Mouse (Mus musculus): ENCODE data around the gene Apeh. TPM values are rescaled to one million over a fixed set of nuclear protein-coding genes. Genes with fewer than 3 reads are reported as not detected.
A peak's percentile ranks its signal among the peaks of the same experiment; 100 is the strongest.

Gene Apeh
- polyA plus RNA-seq, 1 experiment from 2014 or later: 68.3 TPM

GRCm38 (mm10) chr9:108067900-108068299, 26.5 kb downstream of the Apeh start:
- Histone ChIP-seq H3K4me3 (no peak overlapping the region), H3K4me1 (0 out of 2 replicates have a peak, but pooled peaks cover 4% of the 10 kb centered on the region), H3K27ac (replicated peaks) (0 out of 2 replicates have a peak overlapping the region, but pooled peaks have one; percentile 25), H3K9me3 (no peaks in the 10 kb centered on the region), H3K36me3 (replicated peaks) (peaks cover 76% of the 10 kb centered on the region), H3K27me3 (replicated peaks; ENCODE audit: low read depth, poor library complexity, severe bottlenecking) (no peaks in the 10 kb centered on the region)
- DNase-seq (ENCODE audit: low spot score): peak; percentile 83
- 18% methylated on average over 8 of the region's 8 CpGs for WGBS

DNA sequence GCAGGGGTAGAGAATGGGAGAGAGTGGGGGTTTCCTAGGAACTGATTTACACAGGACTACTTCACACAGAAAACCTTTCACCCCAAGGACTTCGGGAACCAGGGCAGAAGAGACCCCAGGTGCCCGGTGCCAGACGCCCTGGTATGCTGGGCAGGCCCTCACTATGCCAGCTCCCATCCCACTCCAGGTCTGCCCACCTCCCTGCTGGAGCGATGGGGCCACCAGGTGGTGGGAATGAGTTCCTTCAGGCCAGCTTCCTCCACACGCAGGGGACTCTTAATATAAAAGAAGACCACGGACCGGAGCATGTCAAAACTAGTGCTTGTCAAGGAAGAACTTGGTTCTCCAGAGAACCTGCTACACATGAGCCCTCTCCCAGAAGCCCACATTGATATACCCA, 27.2 kb downstream of the Apeh start:
- no peaks in the 10 kb centered on the region for H3K27me3 ChIP-seq (replicated peaks; ENCODE audit: low read depth, poor library complexity, severe bottlenecking)
- 81% methylated on average over 7 of the region's 7 CpGs for WGBS
- H3K27ac ChIP-seq (replicated peaks): no peak overlapping the region
- H3K9me3 ChIP-seq: no peaks in the 10 kb centered on the region
- no peak for DNase-seq (ENCODE audit: low spot score)
- H3K4me1 ChIP-seq: no peaks in the 10 kb centered on the region
- H3K36me3 ChIP-seq (replicated peaks): peaks cover 78% of the 10 kb centered on the region
- no peak overlapping the region for H3K4me3 ChIP-seq

DNA sequence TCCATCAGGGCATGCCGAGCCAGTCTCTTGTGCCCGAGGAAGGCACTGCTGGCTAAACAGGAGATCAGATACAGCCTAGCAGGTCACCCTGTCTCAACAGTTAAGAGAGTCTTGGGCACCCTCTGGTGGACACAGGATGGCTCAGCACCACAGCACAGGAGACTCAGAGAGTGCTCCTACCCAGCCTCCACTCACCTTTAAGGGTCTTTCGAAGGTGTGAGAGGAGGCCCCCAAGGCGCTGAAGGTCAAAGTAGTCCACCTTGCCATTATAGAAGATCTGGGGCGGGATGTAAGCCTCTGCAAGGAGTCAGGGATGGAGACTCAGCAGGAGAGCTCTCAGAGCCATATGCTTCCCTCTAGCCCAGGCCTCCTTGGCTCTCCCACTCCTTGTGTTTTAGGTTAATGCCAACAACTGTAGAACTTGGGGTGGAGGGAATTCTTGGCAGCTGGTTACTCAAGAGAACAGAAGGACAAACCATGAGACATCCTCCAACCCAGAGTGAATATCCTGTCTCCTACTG, 28.9 kb downstream of the Apeh start:
- Histone ChIP-seq H3K27me3 (replicated peaks; ENCODE audit: low read depth, poor library complexity, severe bottlenecking) (no peaks in the 10 kb centered on the region), H3K4me3 (no peak overlapping the region), H3K4me1 (no peaks in the 10 kb centered on the region), H3K36me3 (replicated peaks) (peaks cover 81% of the 10 kb centered on the region), H3K9me3 (no peaks in the 10 kb centered on the region), H3K27ac (replicated peaks) (no peak overlapping the region)
- peak; percentile 52 for DNase-seq (ENCODE audit: low spot score)
- WGBS: 53% methylated on average over 5 of the region's 5 CpGs

- DNase-seq (ENCODE audit: low spot score): no peak
- Histone ChIP-seq H3K36me3 (replicated peaks) (peaks cover 80% of the 10 kb centered on the region), H3K27me3 (replicated peaks; ENCODE audit: low read depth, poor library complexity, severe bottlenecking) (no peaks in the 10 kb centered on the region), H3K4me1 (no peaks in the 10 kb centered on the region), H3K27ac (replicated peaks) (no peak overlapping the region), H3K4me3 (no peak overlapping the region), H3K9me3 (no peaks in the 10 kb centered on the region)
- WGBS: 89% methylated on average over 12 of the region's 12 CpGs
These were observed 31.0 kb downstream of the Apeh start for GRCm38 (mm10) chr9:108063361-108063760.

DNA sequence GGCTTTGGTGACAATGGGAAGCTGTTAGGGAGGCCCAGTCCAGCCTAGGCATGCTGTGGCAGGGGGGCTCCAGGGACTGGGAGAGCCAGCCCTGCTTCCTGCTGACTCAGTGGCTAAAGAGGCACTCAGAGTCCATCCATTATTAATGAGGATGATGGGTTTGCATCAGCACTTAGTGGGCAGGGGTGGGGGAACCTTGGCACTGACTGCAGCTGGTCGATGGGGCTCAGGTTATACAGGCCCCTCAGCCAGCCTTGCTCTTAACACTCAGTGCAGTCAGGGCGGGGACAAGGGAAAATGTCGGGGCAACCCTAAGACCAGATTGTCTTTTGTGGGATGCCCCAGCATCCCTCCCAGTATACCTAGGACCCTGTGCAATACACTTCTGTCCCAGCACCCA, 32.3 kb downstream of the Apeh start:
- DNase-seq (ENCODE audit: low spot score): no peak
- WGBS: 91% methylated on average over 3 of the region's 3 CpGs
- Histone ChIP-seq H3K36me3 (replicated peaks) (peaks cover 88% of the 10 kb centered on the region), H3K27ac (replicated peaks) (no peak overlapping the region), H3K4me1 (no peaks in the 10 kb centered on the region), H3K9me3 (no peaks in the 10 kb centered on the region), H3K27me3 (replicated peaks; ENCODE audit: low read depth, poor library complexity, severe bottlenecking) (no peaks in the 10 kb centered on the region), H3K4me3 (no peak overlapping the region)

- no peaks in the 10 kb centered on the region for H3K9me3 ChIP-seq
- no peak overlapping the region for H3K27ac ChIP-seq (replicated peaks)
- peaks cover 94% of the 10 kb centered on the region for H3K36me3 ChIP-seq (replicated peaks)
- no peak overlapping the region for H3K4me3 ChIP-seq
- WGBS: 92% methylated on average over 9 of the region's 9 CpGs
- H3K27me3 ChIP-seq (replicated peaks; ENCODE audit: low read depth, poor library complexity, severe bottlenecking): no peaks in the 10 kb centered on the region
- no peak for DNase-seq (ENCODE audit: low spot score)
- peaks cover 12% of the 10 kb centered on the region for H3K4me1 ChIP-seq
These were observed 36.1 kb downstream of the Apeh start for GRCm38 (mm10) chr9:108058291-108058690.

- H3K9me3 ChIP-seq: no peaks in the 10 kb centered on the region
- H3K36me3 ChIP-seq (replicated peaks): peaks cover 88% of the 10 kb centered on the region
- no peak overlapping the region for H3K4me3 ChIP-seq
- H3K27me3 ChIP-seq (replicated peaks; ENCODE audit: low read depth, poor library complexity, severe bottlenecking): no peaks in the 10 kb centered on the region
- no peak overlapping the region for H3K27ac ChIP-seq (replicated peaks)
- peaks cover 22% of the 10 kb centered on the region for H3K4me1 ChIP-seq
- DNase-seq (ENCODE audit: low spot score): no peak
- 89% methylated on average over 5 of the region's 5 CpGs for WGBS
These were observed 37.2 kb downstream of the Apeh start for GRCm38 (mm10) chr9:108057262-108057562.

DNA sequence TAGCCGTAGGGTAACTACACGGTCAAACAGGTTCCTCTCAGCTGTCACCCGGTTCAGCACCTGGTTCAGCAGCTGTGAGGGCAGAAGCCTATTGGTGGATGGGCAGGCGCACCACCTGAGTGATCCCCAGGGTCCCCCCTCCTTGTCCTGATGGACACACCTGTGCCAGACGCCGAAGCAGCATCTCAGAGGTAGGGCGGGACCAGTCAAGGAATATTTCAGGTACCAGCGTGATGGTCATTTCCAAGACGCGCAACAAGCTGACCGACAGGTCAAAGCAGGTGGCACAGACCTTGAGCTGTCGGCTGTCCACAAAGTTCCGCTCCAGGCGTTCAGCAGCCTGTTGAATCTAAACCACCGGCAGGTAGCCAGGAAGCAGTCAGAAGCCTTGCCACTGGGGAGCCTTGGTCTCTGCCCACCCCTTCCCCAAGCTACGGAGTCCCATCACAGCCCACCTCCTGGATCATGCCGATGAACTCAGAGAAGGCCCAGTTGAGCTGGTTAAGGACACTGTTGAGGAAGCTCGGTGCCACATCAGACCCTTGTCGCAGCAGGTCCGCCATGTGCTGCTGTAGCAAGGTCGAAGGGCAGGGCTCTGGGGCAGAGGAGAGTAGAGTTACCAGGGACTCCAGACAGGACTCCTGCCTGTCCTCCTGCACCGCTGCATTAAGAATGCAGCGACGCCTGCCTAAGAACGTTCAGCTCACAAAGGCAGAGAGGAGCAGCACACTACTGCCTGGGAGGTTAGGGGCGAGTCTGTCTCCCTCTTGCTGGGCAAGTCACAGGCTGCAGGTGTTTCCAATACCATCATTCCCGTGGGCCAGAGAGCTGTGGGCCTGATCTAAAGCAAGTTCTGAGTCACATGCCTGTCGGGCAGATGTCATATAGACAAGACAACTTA, 37.8 kb downstream of the Apeh start:
- no peak overlapping the region for H3K27ac ChIP-seq (replicated peaks)
- H3K9me3 ChIP-seq: no peaks in the 10 kb centered on the region
- peaks cover 25% of the 10 kb centered on the region for H3K4me1 ChIP-seq
- DNase-seq (ENCODE audit: low spot score): no peak
- H3K36me3 ChIP-seq (replicated peaks): peaks cover 88% of the 10 kb centered on the region
- 82% methylated on average over 28 of the region's 28 CpGs for WGBS
- H3K27me3 ChIP-seq (replicated peaks; ENCODE audit: low read depth, poor library complexity, severe bottlenecking): no peaks in the 10 kb centered on the region
- H3K4me3 ChIP-seq: no peak overlapping the region

- peak; percentile 7 for DNase-seq (ENCODE audit: low spot score)
- no peaks in the 10 kb centered on the region for H3K9me3 ChIP-seq
- no peak overlapping the region for H3K27ac ChIP-seq (replicated peaks)
- H3K36me3 ChIP-seq (replicated peaks): peaks cover 91% of the 10 kb centered on the region
- 80% methylated on average over 6 of the region's 6 CpGs for WGBS
- peak overlapping the region; percentile 8; the same call in 1 of the 2 replicates for H3K4me3 ChIP-seq
- H3K27me3 ChIP-seq (replicated peaks; ENCODE audit: low read depth, poor library complexity, severe bottlenecking): no peaks in the 10 kb centered on the region
- peaks cover 25% of the 10 kb centered on the region for H3K4me1 ChIP-seq
These were observed 38.7 kb downstream of the Apeh start for GRCm38 (mm10) chr9:108055661-108056237.

DNA sequence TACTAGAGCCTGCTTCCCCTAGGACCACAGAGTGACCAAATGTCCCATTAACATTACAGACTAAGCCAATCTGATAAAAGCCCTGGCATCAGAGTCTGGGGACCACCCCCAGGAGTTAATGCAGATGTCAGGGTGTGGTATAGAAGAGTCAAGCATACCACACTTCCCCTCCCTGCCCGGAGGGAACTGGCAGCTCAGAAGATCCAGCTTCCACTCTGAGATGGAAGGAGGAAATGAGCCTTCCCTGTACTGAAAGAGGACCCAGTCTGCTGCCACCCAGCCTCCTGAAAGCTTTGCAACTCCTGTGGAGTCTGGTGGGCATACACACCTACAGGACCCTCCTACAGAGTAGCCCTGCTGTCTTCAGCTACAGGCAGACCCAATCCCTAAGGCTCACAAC, 39.3 kb downstream of the Apeh start:
- H3K36me3 ChIP-seq (replicated peaks): peaks cover 92% of the 10 kb centered on the region
- no peak overlapping the region for H3K4me3 ChIP-seq
- no peak for DNase-seq (ENCODE audit: low spot score)
- no peak overlapping the region for H3K27ac ChIP-seq (replicated peaks)
- no peaks in the 10 kb centered on the region for H3K9me3 ChIP-seq
- 72% methylated on average over 1 of the region's 1 CpGs for WGBS
- no peaks in the 10 kb centered on the region for H3K27me3 ChIP-seq (replicated peaks; ENCODE audit: low read depth, poor library complexity, severe bottlenecking)
- peaks cover 26% of the 10 kb centered on the region for H3K4me1 ChIP-seq

- H3K9me3 ChIP-seq: no peaks in the 10 kb centered on the region
- no peak overlapping the region for H3K4me3 ChIP-seq
- H3K36me3 ChIP-seq (replicated peaks): peaks cover 86% of the 10 kb centered on the region
- H3K4me1 ChIP-seq: peaks cover 32% of the 10 kb centered on the region
- no peak overlapping the region for H3K27ac ChIP-seq (replicated peaks)
- no peak for DNase-seq (ENCODE audit: low spot score)
- no peaks in the 10 kb centered on the region for H3K27me3 ChIP-seq (replicated peaks; ENCODE audit: low read depth, poor library complexity, severe bottlenecking)
- WGBS: 91% methylated on average over 22 of the region's 22 CpGs
These were observed 39.9 kb downstream of the Apeh start for GRCm38 (mm10) chr9:108054331-108055040.

DNA sequence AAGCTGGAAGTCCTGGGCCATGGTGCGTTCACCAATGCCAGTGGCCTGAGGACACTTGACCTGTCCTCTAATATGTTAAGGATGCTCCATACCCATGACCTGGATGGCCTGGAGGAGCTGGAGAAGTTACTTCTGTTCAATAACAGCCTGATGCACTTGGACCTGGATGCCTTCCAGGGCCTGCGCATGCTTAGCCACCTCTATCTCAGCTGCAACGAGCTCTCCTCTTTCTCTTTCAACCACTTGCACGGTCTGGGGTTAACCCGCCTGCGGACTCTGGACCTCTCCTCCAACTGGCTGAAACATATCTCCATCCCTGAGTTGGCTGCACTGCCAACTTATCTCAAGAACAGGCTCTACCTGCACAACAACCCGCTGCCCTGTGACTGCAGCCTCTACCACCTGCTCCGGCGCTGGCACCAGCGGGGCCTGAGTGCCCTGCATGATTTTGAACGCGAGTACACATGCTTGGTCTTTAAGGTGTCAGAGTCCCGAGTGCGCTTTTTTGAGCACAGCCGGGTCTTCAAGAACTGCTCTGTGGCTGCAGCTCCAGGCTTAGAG, 40.7 kb downstream of the Apeh start:
- H3K36me3 ChIP-seq (replicated peaks): peaks cover 78% of the 10 kb centered on the region
- H3K9me3 ChIP-seq: no peaks in the 10 kb centered on the region
- peak overlapping the region; percentile 32; the same call in 1 of the 2 replicates for H3K4me3 ChIP-seq
- no peak overlapping the region for H3K27ac ChIP-seq (replicated peaks)
- no peak for DNase-seq (ENCODE audit: low spot score)
- H3K4me1 ChIP-seq: peaks cover 34% of the 10 kb centered on the region
- 93% methylated on average over 15 of the region's 15 CpGs for WGBS
- no peaks in the 10 kb centered on the region for H3K27me3 ChIP-seq (replicated peaks; ENCODE audit: low read depth, poor library complexity, severe bottlenecking)

Data from embryonic facial prominence, embryonic 10.5 days (tissue).